Mouse (Mus musculus) layer of hippocampus, adult 11-12 months (tissue): Measurements from ENCODE around the gene Kmt5b.
A peak's percentile ranks its signal among the peaks of the same experiment; 100 is the strongest.

Source experiments
- DNase-seq: peaks from one replicate; pipeline ENCODE4 v3.0.0; 2022; ENCODE audit warnings: low spot score

Gene Kmt5b

GRCm38 (mm10) chr19:3844836-3845235, 77.6 kb downstream of the Kmt5b start:
- DNase-seq, result no peak

DNA sequence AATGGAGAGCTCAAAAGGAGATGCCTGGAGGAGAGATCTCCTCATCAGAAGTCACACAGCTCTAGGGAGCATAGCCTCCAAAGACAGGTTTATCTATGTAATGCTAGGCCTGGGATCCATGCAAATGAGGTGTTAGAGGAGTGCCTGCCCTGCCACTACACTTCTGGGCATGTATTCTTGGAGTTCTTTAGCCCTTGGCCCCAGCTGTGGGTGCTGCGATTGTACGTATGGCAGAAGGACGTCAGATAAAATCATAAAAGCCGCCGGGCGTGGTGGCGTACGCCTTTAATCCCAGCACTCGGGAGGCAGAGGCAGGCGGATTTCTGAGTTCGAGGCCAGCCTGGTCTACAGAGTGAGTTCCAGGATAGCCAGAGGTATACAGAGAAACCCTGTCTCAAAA, 78.1 kb downstream of the Kmt5b start:
- no peak for DNase-seq

DNA sequence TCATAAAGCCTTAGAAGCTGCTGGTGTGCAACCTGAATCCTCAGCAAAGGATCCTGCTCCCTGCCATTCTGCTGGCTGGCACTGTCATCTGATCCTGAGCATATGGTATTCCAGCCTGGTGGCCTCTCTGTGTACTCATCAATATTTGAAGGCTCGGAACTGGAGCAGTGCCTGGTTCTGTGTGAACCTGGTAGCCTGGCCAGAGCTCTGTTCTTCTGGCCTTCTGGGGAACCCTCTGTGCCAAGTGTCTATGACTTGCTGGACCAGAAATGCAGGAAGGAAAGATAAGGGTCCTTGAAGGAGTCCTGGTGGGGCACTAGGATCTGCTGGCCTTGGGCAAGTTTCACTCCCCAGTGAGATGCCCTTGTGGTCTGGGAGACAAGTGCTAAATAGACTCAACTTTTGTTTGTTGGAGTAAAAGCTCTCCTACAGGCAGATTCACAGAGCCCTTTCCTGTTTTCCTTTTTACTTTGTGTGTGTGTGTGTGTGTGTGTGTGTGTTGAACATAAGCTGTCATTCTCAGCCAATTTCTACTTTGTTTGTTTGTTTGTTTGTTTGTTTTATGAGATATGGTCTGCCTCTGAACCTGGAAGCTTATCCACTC, 78.7 kb downstream of the Kmt5b start:
- no peak for DNase-seq

GRCm38 (mm10) chr19:3846676-3847604, 79.7 kb downstream of the Kmt5b start:
- DNase-seq, result no peak

- DNase-seq, result no peak
Measured at GRCm38 (mm10) chr19:3847711-3848110, 80.5 kb downstream of the Kmt5b start.

DNA sequence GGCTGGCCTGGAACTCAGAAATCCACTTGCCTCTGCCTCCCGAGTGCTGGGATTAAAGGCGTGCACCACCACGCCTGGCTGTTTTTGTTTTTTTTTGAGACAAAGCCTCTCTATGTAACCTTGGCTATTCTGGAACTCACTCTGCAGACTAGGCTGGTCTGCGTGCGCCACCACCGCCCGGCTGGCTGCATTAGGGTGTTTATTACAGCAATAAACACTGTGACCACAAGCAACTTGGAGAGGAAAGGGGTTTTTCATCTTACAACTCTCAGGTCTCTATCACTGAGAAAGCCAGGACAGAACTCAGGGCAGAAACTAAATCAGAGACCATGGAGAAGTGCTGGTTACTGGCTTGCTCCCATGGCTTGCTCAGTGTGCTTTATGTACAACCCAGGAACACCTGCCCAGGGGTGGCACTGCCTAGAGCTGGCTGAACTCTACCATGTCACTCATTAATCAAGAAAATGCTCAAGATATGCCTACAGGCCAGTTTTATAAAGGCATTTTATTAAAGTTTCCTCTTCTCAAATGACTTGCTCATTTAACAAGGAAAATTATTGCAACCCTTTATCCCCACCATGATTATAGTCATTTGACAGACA, 81.1 kb downstream of the Kmt5b start:
- DNase-seq, result no peak

DNA sequence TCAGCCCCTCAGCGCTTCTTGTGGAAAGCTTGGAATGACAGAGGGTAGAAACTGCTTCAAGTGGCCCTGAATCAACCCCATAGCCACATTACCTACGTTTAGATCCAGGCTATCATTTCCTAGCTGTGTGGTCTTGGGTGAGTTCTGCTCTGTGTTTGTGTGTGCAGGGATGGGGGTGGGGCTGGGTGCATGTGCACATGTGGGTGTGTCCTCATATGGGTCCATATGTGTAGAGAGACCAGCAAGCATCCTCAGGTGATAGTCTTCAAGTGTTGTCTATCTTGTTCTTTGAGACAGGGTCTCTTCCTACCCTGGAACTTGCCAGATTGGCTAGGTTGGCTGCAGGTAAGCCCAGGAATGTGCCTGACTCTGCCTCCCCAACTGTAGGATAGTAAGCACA, 82.0 kb downstream of the Kmt5b start:
- DNase-seq, result no peak

- DNase-seq, result no peak
Measured at GRCm38 (mm10) chr19:3850076-3850475, 82.9 kb downstream of the Kmt5b start.

DNA sequence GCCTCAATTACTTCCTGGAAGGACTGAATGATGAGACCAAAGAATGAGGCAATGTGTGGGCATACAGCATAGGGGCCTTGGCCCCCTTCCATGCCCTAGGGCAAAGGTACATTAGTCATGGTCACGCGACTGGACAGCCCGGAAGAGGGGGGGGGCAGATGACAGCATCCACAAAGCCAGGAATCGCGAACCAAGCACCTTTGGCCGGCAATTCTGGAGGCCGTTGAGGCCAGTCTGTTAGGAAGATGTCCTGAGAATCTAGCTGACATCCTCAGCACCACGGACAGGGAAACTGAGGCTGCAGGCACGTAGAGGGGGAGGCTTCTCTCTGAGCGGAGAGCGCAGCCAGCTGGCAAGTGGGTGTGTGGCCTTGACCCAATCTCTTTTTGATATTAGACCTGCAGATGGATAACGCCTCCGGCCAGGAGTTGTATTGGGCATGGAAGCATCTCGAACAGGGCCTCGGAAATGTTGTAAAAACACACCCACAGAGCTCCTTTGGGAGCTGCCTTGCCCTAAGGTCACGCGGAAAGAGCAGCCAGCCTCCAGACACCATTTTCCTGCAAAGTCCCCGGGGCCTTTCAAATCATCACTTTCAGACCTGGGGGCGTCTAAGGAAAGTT, 83.7 kb downstream of the Kmt5b start:
- DNase-seq, result no peak

DNA sequence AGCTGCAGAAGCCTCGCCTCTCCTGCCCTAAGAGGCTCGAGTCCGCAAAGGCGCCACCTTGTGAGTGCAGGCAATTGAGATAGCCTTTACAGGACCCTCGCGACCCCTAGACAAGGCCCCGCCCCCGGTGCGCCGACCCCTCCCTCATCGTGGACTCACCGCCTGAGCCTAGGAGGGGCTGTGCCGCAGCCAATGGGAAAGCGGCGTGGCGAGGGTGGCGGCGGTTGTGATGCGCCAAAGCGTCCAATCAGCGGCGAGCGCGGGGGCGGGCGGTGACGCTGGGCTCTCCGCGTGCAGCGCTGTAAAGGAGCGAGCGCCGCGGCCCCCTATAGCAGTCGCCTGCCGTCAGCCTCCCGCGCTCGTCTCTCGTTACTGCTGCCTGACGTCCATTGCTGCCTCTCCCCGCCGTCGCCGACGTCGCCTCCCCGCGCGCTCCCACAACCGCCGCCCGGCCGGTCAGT, 84.3 kb downstream of the Kmt5b start, which contains the start of gene Chka:
Gene Chka (plus strand): TSS at position 272 of the 461 bp plus-strand sequence.
- DNase-seq, result peak; percentile 98

GRCm38 (mm10) chr19:3851979-3852681, 84.9 kb downstream of the Kmt5b start:
- peak; percentile 44 for DNase-seq

DNA sequence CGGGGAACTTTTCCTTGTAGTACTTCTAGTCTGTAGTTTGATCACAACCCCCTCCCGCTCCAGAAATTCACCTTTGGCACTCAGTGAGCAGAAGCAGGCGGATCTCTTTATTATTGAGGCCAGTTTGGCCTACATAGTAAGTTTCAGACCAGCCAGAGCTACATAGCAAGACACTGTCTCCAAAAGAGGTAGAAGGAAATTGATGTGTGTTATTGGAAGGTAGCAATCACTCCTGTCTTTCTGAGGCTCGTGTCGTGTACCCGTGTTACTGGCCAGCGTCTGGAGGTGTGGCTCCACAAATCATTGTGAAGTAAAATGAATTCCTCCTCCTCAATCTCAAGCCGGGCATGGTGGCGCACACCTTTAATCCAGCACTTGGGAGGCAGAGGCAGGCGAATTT, 85.9 kb downstream of the Kmt5b start:
- no peak for DNase-seq

- peak; percentile 52 for DNase-seq
Measured at GRCm38 (mm10) chr19:3853891-3854290, 86.7 kb downstream of the Kmt5b start.

GRCm38 (mm10) chr19:3855091-3855490, 87.9 kb downstream of the Kmt5b start:
- no peak for DNase-seq

GRCm38 (mm10) chr19:3855601-3856000, 88.4 kb downstream of the Kmt5b start:
- DNase-seq, result peak; percentile 29

- no peak for DNase-seq
Measured at GRCm38 (mm10) chr19:3857220-3857619, 90.0 kb downstream of the Kmt5b start.

- no peak for DNase-seq
Measured at GRCm38 (mm10) chr19:3862713-3863112, 95.5 kb downstream of the Kmt5b start.

- no peak for DNase-seq
Measured at GRCm38 (mm10) chr19:3864960-3865359, 97.7 kb downstream of the Kmt5b start.
